Mouse (Mus musculus): Measurements from ENCODE around the gene Rasgef1b. TPM values are rescaled to one million over a fixed set of nuclear protein-coding genes. Genes with fewer than 3 reads are reported as not detected.
A peak's percentile ranks its signal among the peaks of the same experiment; 100 is the strongest.

The Rasgef1b gene
- total RNA-seq, 2 experiments from 2014 or later, result 9.3 to 13.7 TPM

GRCm38 (mm10) chr5:99373570-99374151, 355.2 kb downstream of the Rasgef1b start:
- no peak for DNase-seq

DNA sequence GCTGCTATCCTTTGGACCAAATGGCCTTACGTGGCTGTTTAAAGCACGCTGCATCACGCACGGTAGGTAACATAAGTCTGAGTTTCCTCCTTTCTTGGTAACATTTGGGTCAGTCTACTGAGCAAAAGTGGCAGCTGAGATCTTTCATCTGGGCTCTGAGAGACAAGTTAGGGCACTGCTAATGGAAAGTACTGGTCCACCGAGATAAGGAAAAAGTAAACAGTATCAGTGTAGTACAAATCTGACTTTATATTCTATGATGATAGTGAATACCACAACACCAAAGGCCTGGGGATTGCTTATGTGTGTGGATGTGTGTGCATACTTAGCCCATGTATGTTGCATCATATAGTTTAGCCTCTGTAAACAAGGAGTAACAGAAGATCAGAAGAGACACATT, 358.2 kb downstream of the Rasgef1b start:
- no peak for DNase-seq

DNA sequence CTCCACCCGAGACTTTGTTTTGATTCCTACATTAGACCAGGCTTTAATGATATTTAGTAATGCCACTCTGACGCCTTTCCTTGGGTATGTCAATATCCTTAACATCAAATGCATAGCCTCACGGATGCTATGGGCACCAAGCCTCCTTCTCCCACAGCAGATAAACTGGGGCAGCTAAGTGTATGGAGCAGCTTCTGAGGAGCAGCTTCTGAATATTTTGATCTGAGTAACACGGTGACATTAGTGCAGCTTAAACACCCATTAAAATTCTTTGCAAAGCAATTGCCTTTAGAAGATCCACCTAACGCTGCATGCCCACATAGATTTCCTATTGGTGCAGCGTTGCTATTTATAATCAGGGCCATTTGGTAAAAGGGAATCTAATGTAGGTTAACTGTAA, 359.6 kb downstream of the Rasgef1b start:
- no peak for DNase-seq

DNA sequence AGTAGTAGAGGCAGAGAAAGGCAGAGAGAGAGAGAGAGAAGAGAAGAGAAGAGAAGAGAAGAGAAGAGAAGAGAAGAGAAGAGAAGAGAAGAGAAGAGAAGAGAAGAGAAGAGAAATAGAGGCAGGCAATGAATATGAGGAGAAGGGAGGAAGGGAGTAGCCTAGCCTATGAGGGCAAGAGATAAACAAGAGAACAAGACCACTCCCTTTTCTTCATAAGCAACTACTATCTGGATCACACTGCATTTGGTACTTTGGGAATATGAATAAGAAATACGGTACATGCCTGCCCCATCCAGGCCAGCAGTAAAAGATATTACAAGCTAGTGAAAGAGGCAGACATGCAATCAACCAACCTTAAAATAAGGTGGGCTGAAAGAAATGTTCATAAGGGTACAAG, 360.2 kb downstream of the Rasgef1b start:
- DNase-seq, result no peak

- no peak for DNase-seq
Observed at GRCm38 (mm10) chr5:99360531-99360930, 368.3 kb downstream of the Rasgef1b start.

DNA sequence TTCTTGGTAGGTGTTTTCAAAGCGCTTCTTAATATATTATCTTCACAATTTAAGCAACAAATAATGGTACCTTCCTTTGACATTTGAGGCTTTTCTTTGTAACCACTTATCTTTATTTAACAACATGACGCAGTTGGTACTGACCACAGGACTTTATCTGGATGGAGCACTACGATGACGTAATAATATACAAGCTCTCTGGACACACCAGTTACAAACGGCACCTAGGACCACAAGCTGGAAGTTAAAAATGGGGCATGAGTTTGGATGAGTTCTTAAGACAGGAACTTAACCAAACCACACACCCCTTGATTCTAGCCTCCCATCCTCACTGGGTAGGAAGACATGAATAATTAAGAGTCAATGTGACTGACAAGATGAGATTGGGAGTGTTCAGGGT, 369.6 kb downstream of the Rasgef1b start:
- DNase-seq, result no peak

DNA sequence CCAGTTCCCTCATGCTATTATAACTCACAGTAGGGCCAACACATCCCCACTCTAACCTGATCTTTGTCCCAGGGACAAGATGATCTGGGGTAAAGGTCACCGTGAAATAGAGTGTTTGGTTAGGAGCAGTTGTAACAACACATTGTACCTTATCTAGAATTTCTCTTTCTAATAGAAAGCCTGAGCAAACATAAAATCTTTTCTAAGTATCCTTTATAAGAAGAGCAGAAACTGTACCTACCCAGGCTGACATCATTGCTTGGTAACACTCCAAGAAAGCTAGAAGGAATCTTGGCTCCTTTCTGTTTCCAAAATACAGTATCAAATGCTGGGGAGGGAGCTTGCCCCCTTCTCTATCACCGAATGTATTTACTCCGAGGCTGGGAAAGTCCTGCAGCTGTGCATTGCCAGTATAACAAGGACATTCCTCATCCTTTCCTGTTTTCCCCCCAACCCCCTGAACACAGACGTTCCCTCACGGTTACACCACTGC, 374.2 kb downstream of the Rasgef1b start:
- no peak for DNase-seq

GRCm38 (mm10) chr5:99350030-99350429, 378.8 kb downstream of the Rasgef1b start:
- no peak for DNase-seq

- peak; percentile 84 for DNase-seq
Observed at GRCm38 (mm10) chr5:99348257-99348849, 380.5 kb downstream of the Rasgef1b start.

- DNase-seq, result no peak
Observed at GRCm38 (mm10) chr5:99342527-99342926, 386.3 kb downstream of the Rasgef1b start.

GRCm38 (mm10) chr5:99340311-99340989, 388.4 kb downstream of the Rasgef1b start:
- no peak for DNase-seq

DNA sequence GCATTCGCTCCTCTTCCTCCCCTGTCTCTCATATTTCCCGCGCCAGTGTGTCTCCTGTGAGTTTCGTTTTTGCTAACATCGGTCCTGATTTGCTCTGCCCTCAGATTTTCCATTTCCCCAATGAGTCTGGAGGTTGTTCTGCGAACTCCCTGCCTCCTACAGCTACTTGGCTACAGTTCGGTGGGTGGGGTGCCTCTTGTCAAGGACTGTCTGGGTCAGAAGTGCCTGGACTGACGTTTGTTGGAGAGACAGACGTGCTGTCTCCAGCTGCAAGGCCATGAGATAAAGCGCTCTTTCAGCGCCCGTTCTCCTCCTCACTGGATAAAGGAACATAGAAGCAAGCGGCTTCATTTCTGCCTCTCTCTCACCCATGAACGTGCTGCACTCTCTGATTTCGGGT, 389.1 kb downstream of the Rasgef1b start:
- DNase-seq, result peak; percentile 82

DNA sequence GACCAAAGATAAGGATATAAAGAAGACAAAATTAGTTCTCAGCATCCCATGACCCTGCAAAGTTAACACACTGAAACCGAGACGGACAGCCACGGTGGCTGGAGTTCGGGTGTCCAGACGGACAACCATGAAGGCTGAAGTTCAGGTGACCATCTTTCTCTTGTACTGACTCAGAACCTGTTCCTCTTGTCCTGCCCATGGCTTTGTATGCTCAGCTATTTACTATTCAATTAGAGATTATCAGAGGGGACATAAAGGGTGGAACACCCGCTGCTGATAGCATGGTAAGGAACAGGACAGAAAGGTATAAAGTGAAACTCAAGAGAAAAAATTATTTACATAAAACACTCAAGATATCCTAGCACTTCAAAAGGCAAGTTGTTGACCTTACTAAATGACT, 390.0 kb downstream of the Rasgef1b start:
- DNase-seq, result no peak

GRCm38 (mm10) chr5:99336427-99336826, 392.4 kb downstream of the Rasgef1b start:
- DNase-seq, result no peak

DNA sequence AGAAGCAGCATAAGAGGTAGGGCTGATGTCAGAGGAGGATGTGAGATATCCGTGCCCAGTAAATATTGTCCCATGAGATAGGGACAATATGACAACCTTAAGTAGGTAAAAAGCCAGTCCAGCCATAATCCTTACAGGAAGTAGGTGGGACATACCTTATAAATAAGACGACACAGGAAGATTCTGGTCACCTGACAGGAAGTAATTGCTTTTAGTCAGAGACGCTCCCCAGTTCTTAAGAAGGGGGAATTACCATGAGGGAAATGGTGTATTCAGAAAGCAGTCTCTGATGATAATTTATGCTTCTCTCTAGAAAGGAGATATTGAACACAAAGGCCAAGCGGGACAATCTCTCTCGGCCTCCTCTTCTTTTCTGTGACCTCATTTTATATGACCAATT, 394.8 kb downstream of the Rasgef1b start:
- DNase-seq, result no peak

DNA sequence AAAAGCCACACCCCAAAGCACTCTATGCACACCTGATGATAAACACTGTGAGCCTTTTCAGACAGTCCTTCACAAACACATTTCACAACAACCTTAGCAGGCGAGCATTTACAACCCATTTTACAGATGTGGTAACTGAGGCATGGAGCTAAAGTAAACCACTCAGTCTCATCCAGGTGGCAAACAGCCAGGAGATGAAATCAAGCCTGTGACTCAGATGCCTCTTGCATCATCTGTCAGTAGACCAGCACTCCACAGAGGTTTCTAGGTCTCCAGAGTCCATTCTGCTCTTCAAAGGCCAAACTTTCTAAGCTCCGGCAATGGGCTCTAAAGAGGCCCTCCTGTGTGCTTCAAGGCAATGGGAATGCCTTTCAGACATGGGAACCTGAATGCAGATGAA, 396.8 kb downstream of the Rasgef1b start:
- peak; percentile 75 for DNase-seq

- no peak for DNase-seq
Observed at GRCm38 (mm10) chr5:99329065-99329464, 399.8 kb downstream of the Rasgef1b start.

DNA sequence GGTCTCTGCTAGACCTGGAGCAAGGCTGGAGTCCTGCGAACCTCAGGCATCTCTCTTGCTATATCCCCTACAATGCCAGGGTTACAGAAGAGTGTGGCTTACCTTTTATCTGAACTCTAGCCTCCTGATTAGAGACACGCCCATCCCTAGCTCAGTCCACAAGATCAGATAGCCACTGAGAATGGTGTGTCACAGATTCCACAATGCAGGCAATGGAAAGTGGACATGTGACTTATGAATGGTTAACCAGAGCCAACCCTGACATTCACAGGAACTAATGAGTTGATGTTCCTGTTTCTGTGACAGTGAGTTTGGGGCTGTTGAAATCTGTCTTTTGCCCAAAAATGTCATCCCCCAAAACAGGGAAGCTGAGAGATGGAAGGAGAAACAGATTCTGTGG, 401.8 kb downstream of the Rasgef1b start:
- DNase-seq, result no peak

GRCm38 (mm10) chr5:99325301-99325700, 403.6 kb downstream of the Rasgef1b start:
- DNase-seq, result no peak

- DNase-seq, result no peak
Observed at GRCm38 (mm10) chr5:99320783-99321182, 408.1 kb downstream of the Rasgef1b start.

DNA sequence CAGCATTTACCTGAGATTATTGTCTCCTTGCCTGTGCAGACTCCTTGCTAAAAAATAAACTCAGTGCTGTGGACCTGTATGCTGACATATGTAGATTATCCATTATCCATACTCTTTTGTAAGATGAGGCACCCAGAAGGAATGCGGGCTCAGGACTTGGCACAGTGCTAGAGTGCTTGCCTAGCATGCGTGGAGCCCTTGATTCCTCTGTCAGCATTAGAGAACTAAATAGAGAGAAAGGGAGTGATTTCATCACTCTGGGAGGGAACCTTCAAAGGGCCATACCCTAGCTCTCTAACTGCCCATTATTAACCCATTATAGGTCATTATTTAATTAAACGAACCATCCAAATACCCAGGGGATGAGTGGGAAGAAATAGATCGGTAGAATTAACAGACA, 430.9 kb downstream of the Rasgef1b start:
- no peak for DNase-seq

GRCm38 (mm10) chr5:99296348-99296747, 432.5 kb downstream of the Rasgef1b start:
- DNase-seq, result no peak

DNA sequence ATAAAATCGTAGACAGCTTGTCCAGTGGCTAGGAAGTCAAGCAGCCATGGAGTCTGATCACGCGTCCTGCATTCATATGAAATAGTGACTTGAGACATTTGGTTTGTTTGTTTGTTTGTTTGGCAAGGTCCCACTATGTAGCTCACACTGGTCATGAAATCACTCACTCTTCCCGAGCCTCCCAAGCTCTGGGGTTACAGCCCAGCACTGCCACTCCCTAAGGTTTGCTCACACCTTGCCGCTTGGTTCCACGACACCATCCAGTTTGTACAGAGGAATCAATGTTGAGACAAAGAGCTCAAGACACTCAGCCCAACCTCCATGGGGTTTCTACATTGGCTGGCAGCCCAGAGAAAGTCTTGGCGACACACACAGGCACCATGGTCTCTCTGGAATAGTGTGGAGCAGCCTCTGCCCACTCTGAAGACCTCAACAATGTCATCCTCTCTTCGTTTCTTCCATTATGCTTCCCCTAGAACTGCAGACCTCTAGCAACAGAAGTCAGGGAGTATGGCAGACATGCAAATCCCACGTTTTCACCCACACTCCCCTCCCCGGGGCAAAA, 436.5 kb downstream of the Rasgef1b start:
- DNase-seq, result peak; percentile 48

Measured in adrenal gland, postnatal 10 days (tissue).